Mouse (Mus musculus) hematopoietic stem cell, adult 5-6 weeks (primary cell): ENCODE results near the gene Ltbr. TPM values are rescaled to one million over a fixed set of nuclear protein-coding genes. Genes with fewer than 3 reads are reported as not detected.
"Not testable (repeated sequence)": the region's sequence is repeated elsewhere in the genome, so short reads cannot be mapped to it uniquely, and the experiment has no call there.

Experiments used
- ATAC-seq, 2 experiments: fragments of 125-278 bp in 1 of 2; replicated peaks in 1 of 2; 2 replicates each; pipeline ENCODE4 v1.8.0; 2016 to 2017; ENCODE audit warnings: inconsistent platforms in 2 of 2, mild to moderate bottlenecking in 2 of 2, moderate number of reproducible peaks in 2 of 2, low read depth in 1 of 2, moderate TSS enrichment in 1 of 2; ENCODE audit not compliant: low FRiP score in 2 of 2, poor library complexity in 2 of 2, severe bottlenecking in 2 of 2, insufficient read depth in 1 of 2, low TSS enrichment in 1 of 2
- total RNA-seq: library from RNA; stranded (forward); fragments of 172-1452, 232-1000 nt; gene quantifications from 2 replicates; pipeline ENCODE4 v1.2.3, GENCODE M21; 2017

The Ltbr gene
- total RNA-seq, 1 experiment from 2014 or later, result 68.1 TPM

DNA sequence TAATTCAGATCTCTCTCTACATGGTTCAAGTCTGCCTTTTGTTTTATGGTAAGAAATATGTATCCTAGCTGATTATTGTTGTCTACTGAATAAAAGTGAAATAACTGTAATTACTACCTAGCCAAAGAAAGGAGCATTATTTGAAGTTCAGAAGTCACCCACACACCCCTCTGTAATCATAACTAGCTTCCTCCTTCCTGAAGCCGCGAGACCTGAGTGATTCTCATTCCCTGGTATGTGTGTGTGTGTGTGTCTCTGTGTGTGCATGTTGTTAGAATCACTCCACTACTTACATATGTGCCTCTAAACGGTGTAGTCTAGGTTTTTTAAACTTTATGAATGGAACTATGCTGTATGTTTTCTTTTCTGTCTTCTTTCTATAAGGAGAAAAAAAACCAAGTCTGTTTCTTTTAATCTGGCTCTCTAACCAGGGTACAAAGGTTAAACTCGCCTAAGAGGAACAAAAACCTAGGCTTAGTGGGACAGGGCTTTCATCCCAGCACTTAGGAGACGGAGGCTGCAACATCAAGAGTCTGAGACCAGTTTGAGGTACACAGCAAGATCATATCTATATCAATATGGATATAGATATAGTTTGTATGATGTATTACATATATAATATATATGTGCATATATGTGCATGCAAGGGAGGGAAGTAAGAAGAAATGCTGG lies 16.4 kb downstream of the Ltbr start:
- no peak for ATAC-seq

DNA sequence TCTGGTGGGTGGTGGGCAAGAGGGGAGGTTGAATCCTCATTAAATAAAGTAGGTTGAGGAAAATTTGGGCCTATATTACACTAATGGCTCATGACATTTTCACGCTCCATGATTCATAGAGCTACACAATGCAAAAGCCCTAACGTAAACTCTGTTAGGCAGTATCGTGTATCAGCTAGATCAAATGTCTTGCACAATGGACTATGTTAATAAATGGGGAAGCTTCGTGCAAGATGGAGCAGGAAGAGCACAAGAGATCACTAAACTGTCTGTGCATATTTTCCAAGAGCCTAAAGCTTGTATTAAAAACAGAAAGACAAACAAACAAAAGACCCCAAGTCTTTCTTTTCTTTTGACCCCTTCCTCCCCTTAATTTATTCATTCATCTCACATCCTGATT lies 19.6 kb downstream of the Ltbr start:
- ATAC-seq, result no peak

- no peak for ATAC-seq
These were observed 21.4 kb downstream of the Ltbr start for GRCm38 (mm10) chr6:125292256-125292655.

DNA sequence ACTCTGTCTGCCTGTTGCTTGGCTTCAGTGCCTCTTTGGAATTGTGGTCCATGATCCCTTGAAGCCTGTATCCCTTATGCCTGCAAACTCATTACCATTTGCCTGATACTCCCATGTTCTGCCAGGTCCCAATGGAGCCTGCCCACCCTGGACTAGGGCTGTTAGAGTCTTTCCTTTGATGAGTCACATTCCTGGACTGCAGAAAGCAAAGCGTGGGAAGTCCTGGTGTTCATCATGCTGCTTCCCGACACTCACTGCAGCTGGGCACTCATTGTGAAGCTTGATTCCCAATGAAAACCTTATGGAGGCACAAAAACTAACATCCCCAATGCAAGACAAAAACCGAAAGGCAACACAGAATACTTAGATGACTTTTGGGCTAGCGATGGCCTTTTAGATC lies 22.4 kb downstream of the Ltbr start:
- no peak for ATAC-seq

DNA sequence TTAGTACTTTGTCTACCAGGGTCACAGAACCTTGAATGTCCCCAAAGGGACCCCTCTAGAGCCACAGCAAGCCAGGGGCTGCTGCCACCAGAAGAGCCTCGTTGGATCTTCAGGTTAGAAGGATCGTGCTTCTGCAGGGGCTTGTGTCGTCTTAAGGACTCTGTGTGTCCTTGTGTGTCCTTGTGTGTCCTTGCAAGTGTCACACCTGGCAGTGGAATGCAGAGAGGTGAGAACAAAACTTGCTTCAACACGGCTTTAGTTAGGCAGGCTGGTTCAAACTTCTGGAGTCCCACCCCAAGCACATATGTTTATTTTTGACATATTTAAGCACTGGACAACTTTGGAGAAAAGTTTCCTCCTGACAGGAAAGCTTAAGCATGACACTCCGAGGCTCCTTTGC lies 25.0 kb downstream of the Ltbr start:
- ATAC-seq, result no peak

DNA sequence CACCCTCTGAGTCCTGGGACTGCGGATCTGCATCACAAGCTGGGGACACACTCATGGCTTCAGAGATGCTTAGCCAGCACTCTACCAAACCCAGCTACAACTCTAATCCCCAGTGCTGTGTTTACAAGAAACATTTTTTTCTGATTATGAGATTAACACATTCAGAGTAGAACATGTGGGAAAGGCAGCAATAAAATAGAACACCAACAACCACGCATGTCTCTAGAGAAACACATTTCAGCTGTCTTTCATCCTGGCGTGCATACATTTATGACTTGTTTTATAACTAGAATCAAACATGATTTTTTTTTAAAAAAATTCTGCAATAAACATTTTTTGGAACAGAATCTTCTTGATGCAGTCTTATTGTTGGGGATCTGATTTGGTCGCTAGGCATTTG lies 26.7 kb downstream of the Ltbr start:
- no peak for ATAC-seq

DNA sequence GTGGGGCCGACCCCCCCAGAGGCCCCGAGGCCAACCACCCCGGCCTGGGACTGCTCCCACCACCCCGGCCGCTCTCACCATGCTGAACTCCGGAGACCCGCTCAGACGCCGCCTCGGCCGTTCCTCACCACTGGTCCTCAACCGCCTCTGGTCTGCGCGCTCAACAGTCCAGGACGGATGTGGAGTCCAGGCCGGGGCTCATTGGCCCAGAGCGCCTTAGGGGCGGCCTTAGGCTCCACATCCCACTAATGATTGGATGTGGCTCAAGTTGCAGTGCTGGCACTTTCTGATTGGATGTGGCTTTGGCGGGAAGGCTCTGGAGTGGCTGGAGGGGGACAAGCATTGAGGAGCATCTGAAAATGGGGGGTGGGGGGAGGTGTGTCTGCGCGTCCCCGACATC lies 27.8 kb downstream of the Ltbr start, which contains the start of gene Tuba3a:
Gene Tuba3a, minus strand, starts transcription at position 153 of the 400 bp plus-strand sequence.
- ATAC-seq, result no peak

DNA sequence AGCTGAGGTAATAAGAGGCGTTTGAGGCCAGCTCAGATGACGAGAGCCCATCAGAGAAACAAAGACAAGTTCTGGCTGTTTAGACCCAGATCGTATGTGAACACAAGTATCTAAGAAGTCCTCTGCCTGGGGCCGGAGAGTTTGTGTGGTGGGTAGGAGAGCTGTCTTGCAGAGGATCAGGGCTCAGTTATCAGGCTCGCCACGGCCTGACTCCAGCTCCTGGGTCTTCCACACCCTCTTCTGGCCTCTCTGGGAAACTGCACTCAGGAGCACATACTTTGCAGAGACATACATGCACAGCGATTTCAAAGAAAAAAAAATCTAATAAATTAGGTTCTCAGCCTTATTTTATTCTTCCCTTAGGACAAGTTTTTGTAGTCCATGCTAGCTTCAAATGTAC lies 28.9 kb downstream of the Ltbr start:
- no peak for ATAC-seq

DNA sequence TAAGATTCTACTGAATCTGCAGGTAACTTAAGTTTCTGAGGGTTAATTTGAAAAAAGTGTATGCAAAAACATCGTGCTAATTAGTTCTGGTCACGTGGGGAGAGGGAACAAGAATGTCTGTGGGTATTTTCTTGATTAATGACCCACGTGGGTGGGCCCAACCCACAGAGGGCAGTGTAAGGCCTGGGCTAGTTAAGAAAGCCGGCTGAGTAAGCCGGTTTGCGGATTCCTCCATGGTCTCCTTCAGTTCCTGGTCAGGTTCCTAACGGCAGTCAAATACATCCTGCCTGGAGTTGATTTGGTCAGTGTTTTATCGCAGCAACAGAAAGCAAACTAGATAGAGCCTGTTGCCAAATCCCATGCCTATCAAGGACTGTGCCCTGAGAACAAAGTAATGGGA lies 29.4 kb downstream of the Ltbr start:
- no peak for ATAC-seq

DNA sequence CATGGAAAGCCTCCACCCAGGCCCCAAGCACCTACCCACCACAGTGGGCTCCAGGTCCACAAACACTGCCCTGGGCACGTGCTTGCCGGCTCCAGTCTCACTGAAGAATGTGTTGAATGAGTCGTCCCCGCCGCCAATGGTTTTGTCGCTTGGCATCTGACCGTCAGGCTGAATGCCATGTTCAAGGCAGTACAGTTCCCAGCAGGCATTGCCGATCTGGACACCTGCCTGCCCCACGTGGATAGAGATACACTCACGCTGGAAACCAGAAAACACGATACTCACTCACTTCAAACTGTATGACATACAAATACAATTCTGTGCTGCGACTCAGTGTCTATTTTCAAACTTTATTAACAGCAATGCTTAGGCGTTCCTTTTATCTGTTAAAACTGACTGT lies 31.0 kb downstream of the Ltbr start:
- ATAC-seq, result not testable (repeated sequence)

DNA sequence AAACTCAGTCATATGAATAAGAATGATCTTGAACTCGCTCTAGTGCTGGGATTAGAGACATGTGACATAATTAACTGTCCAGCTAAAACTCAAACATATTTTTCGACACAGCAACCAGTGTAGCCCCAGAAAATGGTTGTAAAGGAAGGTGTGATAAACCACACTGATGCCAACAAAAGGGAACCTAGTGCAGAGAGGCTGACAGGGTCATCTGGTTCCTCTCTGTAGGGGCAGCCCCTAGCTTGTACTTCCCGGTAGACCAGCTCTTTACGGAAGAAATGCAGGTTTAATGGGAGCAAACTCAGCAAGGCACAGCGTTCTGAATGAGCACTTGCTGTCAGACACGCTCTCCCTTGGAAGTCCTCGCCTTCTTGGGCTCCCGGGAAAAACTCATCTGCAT lies 34.0 kb downstream of the Ltbr start:
- ATAC-seq, result peak; percentile 71 to 81

- ATAC-seq, result no peak
These were observed 38.7 kb downstream of the Ltbr start for GRCm38 (mm10) chr6:125274841-125275563.

DNA sequence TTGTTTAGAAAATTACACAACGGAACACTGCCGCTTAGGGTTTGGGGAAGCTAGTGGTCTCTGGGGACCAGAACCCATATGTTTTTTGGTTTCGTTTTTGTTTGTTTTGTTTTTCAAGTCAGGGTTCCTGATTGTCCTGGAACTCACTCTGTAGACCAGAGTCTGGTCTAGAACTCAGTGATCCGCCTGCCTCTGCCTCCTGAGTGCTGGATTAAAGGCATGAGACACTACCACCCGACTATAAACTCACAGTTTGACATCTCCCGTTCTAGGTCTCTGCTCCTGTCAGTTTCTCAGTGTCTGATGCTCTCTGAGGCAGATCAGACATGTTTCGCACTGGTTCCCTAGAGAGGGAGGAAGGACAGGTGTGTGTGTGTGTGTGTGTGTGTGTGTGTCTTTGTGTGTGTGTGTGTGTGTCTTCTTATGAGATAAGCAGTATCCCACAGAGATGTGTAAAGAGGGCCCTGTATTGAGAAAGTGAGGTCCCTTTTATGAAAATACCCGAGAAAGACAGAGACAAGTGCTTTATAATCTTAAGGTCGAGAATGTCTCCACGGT lies 41.4 kb downstream of the Ltbr start:
- no peak for ATAC-seq

DNA sequence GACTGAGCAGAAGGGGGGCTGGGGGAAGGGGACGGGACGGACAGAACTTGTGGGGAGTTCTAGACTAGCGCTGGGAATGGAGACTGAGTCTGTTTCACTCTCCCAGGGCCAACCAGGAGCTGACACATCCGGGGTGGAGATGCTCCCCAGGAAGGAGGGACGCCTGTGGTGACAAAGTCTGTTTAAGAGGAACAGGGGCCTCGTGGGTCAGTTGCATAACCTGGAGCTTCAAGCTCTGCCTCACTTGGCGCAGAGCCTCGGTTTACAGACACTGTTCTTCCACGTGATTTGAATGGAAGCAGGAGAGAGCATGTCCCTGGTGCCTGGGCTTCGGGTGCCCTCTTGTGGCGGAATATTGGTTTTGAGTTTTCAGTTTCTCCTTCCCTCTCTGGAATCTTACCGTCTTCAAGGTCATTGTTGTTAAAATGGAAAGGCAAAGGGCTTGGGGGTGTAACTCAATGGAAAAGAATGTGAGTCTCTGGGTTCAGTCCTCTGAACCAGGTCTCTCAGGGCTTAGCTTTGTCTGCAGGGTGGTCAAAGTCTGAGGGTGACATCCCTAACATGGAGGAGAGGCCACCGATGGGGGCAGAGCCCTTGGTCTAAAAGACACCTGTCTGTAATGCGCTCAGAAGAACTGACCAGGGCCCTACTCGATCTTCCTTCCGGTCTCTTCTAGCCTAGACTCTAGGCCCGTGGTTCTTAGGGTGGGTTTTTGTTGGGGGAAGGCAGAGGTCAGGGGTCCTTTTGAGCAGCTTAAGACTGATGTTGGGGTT lies 42.0 kb downstream of the Ltbr start:
- ATAC-seq, result peak; percentile 94

- no peak for ATAC-seq
These were observed 44.9 kb downstream of the Ltbr start for GRCm38 (mm10) chr6:125268799-125269198.

GRCm38 (mm10) chr6:125267469-125267868 lies 46.2 kb downstream of the Ltbr start:
- ATAC-seq, result no peak

DNA sequence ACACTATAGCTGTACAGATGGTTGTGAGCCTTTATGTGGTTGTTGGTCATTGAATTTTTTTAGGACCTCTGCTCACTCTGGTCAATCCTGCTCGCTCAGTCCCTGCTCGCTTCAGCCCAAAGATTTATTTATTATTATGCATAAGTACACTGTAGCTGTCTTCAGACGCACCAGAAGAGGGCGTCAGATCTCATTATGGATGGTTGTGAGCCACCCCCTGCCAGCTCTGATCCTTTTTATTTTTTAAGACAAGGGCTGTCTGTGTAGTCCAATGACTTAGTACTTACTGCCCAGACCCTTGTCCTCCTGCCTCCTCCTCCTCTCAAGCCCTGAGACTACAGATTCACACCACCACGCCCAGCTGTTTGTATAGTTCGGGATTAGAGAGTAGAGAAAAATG lies 47.1 kb downstream of the Ltbr start:
- ATAC-seq, result not testable (repeated sequence)

DNA sequence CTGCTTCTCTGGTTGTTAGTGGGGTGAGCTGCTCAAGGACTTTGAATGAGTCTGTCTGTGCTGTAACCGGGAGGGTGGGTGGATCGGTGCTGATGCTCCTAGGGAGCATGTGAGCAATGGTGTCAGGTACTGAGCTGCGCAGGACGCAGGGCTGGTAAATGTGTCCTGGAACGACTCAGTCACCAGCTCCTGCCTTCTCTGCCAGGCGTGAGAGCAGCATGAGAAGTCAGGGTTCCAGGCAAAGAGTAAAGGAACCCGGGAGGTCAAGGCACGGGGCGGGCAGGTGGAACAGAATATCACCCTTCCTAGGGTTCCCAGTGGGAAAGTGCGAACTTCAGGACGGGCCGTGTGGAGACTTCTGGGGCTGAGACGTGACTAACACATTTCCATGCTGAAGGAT lies 47.6 kb downstream of the Ltbr start:
- no peak for ATAC-seq
